Mouse (Mus musculus) layer of hippocampus, adult 18-20 months (tissue): ENCODE measurements around the gene Tsga13. TPM values are rescaled to one million over a fixed set of nuclear protein-coding genes. Genes with fewer than 3 reads are reported as not detected.

ENCODE experiments used
- DNase-seq, 2 experiments: peaks; one replicate each; pipeline ENCODE4 v3.0.0; 2022; ENCODE audit warnings: low spot score in 2 of 2
- total RNA-seq, 2 experiments: library from RNA; stranded (reverse); gene quantifications; 2 replicates each; pipeline ENCODE4 v1.2.3; 2021

Tsga13 gene
- total RNA-seq, 2 experiments from 2014 or later = not detected

DNA sequence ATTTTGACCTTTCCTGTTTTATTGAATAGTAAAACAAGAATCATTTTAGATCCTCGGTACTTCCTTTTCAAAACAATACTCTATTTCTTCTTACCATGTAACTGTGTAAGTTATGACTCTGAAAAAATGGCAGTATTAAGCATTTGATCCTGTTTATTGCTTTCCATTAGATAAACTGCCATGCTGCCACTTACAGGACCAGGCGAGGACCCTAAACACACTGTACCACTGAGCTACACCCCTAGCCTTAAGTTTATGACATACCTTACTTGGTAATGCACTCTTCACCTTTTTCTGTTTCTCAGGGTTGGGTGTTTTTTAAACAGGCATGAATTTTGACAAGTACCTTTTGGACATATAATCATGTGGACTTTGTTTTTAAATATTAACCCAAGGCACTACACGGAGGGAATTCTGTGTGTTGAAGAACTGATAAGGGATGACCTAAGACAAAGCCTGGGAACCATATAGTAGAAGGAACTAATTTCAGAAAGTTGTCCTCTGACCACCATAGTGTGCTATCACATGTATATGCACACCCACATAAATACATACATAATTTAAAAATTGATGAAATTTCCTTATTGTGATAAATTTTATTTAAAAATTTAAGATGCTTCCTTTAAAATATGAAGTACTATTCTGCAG lies 50.2 kb downstream of the Tsga13 start:
- no peak for DNase-seq

DNA sequence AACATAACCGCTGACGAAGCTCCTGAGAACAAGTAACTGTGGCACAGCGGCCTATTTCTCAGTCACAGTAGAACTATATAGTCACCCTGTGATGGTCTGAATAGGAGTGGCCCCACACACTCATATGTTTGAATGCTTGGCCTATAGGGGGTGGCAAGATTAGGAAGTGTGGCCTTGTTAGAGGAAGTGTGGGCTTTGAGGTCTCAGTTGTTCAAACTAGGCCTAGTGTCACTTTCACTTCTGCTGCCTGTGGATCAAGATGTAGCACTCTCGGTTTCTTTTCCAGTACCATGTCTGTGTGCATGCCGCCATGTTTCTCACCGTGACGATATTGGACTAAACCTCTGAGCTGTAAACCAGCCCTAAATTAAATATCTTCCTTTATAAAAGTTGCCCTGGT lies 59.4 kb downstream of the Tsga13 start:
- DNase-seq = no peak

DNA sequence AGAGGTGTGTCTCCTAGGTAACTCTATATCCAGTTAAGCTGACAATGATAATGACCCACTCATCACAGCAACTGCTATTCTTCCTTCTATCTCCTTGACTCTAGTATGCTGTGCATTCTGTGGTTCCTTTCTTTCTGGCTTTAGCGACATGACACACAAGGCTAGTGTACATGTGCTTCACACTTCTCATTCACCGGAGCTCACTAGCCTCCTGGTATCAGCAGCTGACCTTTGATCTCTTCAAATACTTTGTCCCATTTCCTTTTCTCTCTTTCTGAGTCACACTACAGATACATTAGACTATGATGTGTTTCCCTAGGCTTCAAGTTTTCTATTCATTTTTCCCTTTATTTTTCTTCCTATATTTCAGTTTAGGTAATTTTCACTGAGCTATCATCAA lies 60.2 kb downstream of the Tsga13 start:
- no peak for DNase-seq

DNA sequence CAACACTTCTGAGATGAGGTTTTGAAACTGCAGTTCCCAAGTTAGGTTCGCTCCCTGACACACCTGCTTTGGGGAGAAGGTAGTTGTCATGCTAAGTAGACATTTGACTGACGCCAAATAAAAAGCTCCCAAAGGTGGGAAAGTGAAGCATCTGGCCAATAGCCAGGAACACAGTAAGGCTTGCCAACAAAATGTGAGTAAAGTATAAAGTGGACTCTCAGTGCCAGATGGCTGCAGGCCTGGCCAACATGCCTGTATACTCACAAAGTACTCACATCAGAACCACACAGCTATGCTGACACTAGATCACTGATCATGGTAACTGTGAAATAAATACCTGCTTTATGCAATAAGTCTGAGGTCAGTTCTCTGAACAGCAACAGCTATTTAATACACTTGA lies 65.6 kb downstream of the Tsga13 start:
- DNase-seq = no peak

Other genes with a start within 250 kb of the Tsga13 start
- gene Cep41, start 221.8 kb downstream of the Tsga13 start, total RNA-seq = 1 to 10 TPM; 5.3 to 6.0 TPM
- 10 to 100 TPM; 44.9 to 49.3 TPM for gene Mest, start 192.0 kb downstream of the Tsga13 start, total RNA-seq
- 10 to 100 TPM; 86.9 to 92.5 TPM for gene Copg2, start 18.8 kb downstream of the Tsga13 start, total RNA-seq
- under 1 TPM; 0.18 to 0.30 TPM for gene Klf14, start 43.5 kb upstream of the Tsga13 start, total RNA-seq